Mouse (Mus musculus) CD4-positive helper T cell, adult 2 months (primary cell): ENCODE measurements around the gene Dapk2.

Source experiments
- DNase-seq: peaks from one replicate; pipeline ENCODE4 v3.0.0-alpha.2; 2012; ENCODE audit warnings: low read depth, missing footprints, low spot score

The Dapk2 gene

DNA sequence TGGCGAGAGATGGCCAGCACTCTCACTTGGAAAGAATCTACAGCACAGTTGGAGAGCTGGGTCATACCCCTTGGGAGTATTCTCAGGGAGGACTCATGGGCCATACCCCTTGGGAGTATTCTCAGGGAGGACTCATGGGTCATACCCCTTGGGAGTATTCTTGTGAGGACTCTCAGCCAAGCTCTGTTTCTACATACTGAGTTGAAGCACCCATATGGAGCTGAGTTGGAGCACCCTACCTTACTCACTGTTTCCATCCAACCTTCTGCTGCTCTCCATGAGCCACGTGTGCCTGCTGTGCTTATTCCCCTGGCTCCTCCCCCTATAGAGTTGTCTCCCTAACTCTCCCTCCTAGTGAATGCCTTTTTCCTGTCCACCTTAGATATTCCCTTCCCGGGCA lies 148.4 kb downstream of the Dapk2 start:
- DNase-seq, result no peak

DNA sequence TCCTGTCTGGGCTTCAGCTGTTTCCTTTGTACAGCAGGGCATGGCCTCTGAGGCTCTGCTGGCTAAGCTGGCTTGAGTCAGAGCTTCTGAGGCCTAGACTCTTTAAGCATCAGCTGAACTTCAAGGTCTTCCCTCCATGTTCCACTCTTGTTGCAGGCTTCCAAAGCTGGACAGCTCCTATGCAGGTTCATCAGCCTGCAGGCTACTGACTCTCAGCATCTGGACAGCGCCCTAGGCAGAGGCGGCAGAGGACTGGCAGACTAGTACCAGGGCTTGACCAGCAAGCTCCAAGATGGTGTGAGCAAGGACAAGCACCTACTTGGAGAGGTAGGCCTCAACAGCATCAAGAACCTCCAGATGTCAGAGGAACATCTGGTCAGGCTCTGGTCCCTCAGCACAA lies 149.3 kb downstream of the Dapk2 start:
- peak; percentile 22 for DNase-seq

DNA sequence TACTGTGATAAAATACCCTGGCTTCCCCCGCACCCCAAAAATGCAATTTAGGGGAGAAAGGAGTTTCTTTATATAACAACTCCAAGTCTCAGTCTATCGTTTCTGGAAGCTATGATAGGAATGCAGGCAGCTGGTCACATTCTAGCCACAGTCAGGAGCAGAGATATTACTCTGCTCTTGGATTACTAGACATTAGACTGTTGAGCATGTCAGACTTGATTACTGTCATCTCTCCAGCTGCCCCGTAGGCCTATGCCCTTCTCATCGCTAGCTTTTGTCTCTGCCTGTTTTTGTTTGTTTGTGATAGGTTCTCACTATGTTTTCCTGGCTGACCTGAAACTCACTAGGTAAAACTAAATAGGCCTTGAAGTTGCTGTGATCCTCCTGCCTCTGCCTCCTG lies 150.7 kb downstream of the Dapk2 start:
- no peak for DNase-seq

DNA sequence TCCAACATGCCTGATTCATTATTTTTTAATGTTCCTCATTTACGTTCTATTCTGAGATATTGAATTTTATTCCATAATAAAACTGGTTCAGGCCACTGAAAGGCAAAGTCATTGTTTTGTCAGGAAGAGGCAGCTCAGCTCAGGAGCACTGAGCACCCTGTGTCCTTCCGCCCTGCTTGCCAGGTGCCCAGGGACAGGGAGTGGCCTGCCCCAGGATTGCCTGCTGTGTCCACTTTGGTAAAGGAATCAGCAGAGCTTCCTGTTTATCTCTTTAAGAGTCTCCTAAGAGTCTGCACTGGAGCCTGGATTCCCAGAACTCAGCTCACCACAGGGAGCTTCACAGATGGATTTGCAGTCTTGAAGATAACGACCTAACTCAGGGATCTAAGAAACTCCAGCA lies 153.4 kb downstream of the Dapk2 start:
- no peak for DNase-seq

DNA sequence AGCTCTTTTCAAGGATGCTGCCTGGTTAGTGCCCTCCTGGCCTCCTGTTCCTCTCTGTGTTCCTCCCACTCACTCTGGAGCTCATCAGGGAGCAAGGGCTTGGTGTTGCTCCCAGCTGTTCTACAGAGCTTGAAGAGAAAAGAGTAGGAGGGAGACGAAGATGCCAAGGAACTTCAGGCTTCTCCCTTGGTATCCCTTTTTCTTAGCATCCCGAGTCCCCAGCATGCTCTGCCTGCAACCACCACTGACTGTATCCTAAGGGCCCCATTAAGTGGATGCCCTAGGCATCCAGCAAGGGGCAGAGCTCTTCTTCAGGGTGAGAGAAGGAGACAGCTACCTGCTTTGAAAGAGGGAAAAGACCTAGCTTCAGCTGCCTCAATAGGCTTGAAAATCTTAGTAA lies 158.6 kb downstream of the Dapk2 start:
- DNase-seq, result no peak
